Mouse (Mus musculus): ENCODE data around the gene Tbx15. TPM values are rescaled to one million over a fixed set of nuclear protein-coding genes. Genes with fewer than 3 reads are reported as not detected.

The Tbx15 gene
- 3.8 and 18.9 TPM in 2 replicates for polyA plus RNA-seq (2012; rRNA removed)

GRCm38 (mm10) chr3:99240213-99240720 lies at the start of gene Tbx15:
Gene Tbx15 (plus strand): TSS chr3:99240381.

Other genes with a start within 250 kb of the Tbx15 start
- 5.6 and 8.3 TPM in 2 replicates for gene Wars2, start 99.3 kb upstream of the Tbx15 start, polyA plus RNA-seq (2012; rRNA removed)